ENCODE assay signal across 30 mouse cellular contexts in the genomic region with DNA sequence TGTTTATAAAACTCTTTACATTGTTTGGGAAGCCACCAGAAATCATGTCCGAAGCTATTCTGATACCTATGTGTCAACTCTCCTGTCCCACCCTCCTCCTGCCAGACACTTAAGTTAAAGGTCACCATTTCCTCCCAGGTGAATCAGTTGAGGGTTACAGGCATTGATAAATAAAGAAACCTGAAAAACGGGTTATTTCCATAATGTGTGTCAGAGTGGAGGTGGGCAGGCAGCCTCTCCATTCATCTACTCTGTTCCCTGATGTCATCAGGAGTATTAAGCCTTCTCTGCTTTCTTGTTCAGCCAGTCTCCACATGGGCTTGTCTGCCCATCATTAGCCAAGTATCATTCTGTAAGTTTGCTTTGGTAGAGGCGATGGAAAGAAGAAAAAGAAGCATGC. TPM values are rescaled to one million over a fixed set of nuclear protein-coding genes. Genes with fewer than 3 reads are reported as not detected.
DNase-seq lines count a peak whose midpoint lies in the region; ATAC-seq lines count a peak whose summit lies in the region.
"Had no signal": no experiment of that assay in that cellular context is flagged by ENCODE, and none has a peak within 500 bp of the region (broad histone marks: within the 10 kb centered on the region; RNA-seq: fewer than 3 reads in every experiment).

No protein-coding gene starts in this region.

- H3K4me3 ChIP-seq in intestine, embryonic 15.5 days (replicated peaks), result no peak overlapping the region
- no peak overlapping the region for H3K4me3 ChIP-seq in stomach, embryonic 15.5 days (replicated peaks)
- no peak overlapping the region for H3K4me3 ChIP-seq in forebrain, embryonic 10.5 days
- H3K4me3 ChIP-seq: embryonic facial prominence, embryonic 12.5 days; erythroblast, embryonic 14.5 days; forebrain, embryonic 13.5 days; heart, adult 2 months; heart, embryonic 10.5 days; heart, embryonic 13.5 days had no signal

- ATAC-seq in intestine, embryonic 15.5 days, result peak; percentile 94
- peak; percentile 43; the same call in 1 of the 2 replicates for ATAC-seq in stomach, embryonic 15.5 days (ENCODE audit: insufficient read depth, low FRiP score, low read depth)
- ATAC-seq in megakaryocyte progenitor cell, adult 5-6 weeks (replicated peaks; ENCODE audit: poor library complexity), result no peak
- ATAC-seq: activated CD4-positive, CD25-positive, alpha-beta regulatory T cell, adult 4 months; forebrain, embryonic 13.5 days; forebrain, embryonic 16.5 days; hindbrain, postnatal 0 days; inflammation-experienced regulatory T-cells, adult 6 months; Patski had no signal

- WGBS in intestine, embryonic 15.5 days, result 53% methylated on average over 3 of the region's 3 CpGs
- 60% methylated on average over 3 of the region's 3 CpGs for WGBS in stomach, embryonic 15.5 days
- WGBS in forebrain, embryonic 10.5 days, result 84% methylated on average over 3 of the region's 3 CpGs

- H3K27me3 ChIP-seq in intestine, embryonic 15.5 days (replicated peaks), result no peaks in the 10 kb centered on the region
- no peaks in the 10 kb centered on the region for H3K27me3 ChIP-seq in stomach, embryonic 15.5 days (replicated peaks)
- no peaks in the 10 kb centered on the region for H3K27me3 ChIP-seq in forebrain, embryonic 10.5 days (ENCODE audit: poor library complexity, severe bottlenecking)
- H3K27me3 ChIP-seq: CH12.LX; embryonic facial prominence, embryonic 12.5 days; forebrain, embryonic 13.5 days; heart, embryonic 13.5 days; Patski had no signal

- H3K36me3 ChIP-seq in intestine, embryonic 15.5 days, result no peaks in the 10 kb centered on the region
- H3K36me3 ChIP-seq in stomach, embryonic 15.5 days, result no peaks in the 10 kb centered on the region
- no peaks in the 10 kb centered on the region for H3K36me3 ChIP-seq in forebrain, embryonic 10.5 days (replicated peaks)
- H3K36me3 ChIP-seq: embryonic facial prominence, embryonic 12.5 days; G1E; heart, embryonic 10.5 days; heart, embryonic 13.5 days had no signal

- no peaks in the 10 kb centered on the region for H3K9me3 ChIP-seq in intestine, embryonic 15.5 days
- H3K9me3 ChIP-seq in stomach, embryonic 15.5 days, result no peaks in the 10 kb centered on the region
- no peaks in the 10 kb centered on the region for H3K9me3 ChIP-seq in forebrain, embryonic 10.5 days
- H3K9me3 ChIP-seq: embryonic facial prominence, embryonic 12.5 days; G1E; heart, embryonic 10.5 days had no signal

- H3K4me1 ChIP-seq in intestine, embryonic 15.5 days (replicated peaks), result no peaks in the 10 kb centered on the region
- no peaks in the 10 kb centered on the region for H3K4me1 ChIP-seq in stomach, embryonic 15.5 days
- no peaks in the 10 kb centered on the region for H3K4me1 ChIP-seq in forebrain, embryonic 10.5 days
- H3K4me1 ChIP-seq: embryonic facial prominence, embryonic 12.5 days; forebrain, embryonic 13.5 days; heart, embryonic 13.5 days had no signal

- DNase-seq in R1 (ENCODE audit: low read depth, low spot score), result peak; percentile 10
- DNase-seq in forebrain, embryonic 10.5 days (ENCODE audit: extremely low spot score, low spot score), result no peak
- DNase-seq in T-cell, adult 2 months (ENCODE audit: low spot score), result no peak
- DNase-seq: adrenal gland, postnatal 10 days; adrenal gland, postnatal 36 days; B cell, adult 2 months; cerebellum, adult 18-20 months; cerebellum, adult 9-10 months; cerebellum, postnatal 14 days; gastrocnemius, postnatal 10 days; gastrocnemius, postnatal 36 days; heart, adult 2 months; heart, postnatal 14 days; heart, postnatal 4 days had no signal

- H3K9ac ChIP-seq in intestine, embryonic 15.5 days, result no peak overlapping the region
- H3K9ac ChIP-seq in stomach, embryonic 15.5 days, result no peak overlapping the region
- H3K9ac ChIP-seq: embryonic facial prominence, embryonic 12.5 days; forebrain, embryonic 13.5 days; heart, embryonic 13.5 days; hindbrain, embryonic 14.5 days had no signal

- no peak overlapping the region for H3K27ac ChIP-seq in intestine, embryonic 15.5 days
- peak overlapping the region; percentile 32; the same call in 1 of the 2 replicates for H3K27ac ChIP-seq in stomach, embryonic 15.5 days
- no peak overlapping the region for H3K27ac ChIP-seq in forebrain, embryonic 10.5 days
- H3K27ac ChIP-seq: embryonic facial prominence, embryonic 12.5 days; forebrain, embryonic 13.5 days; heart, adult 2 months; heart, embryonic 10.5 days; heart, embryonic 13.5 days; hindbrain, embryonic 14.5 days; hindbrain, postnatal 0 days had no signal

- H3K4me2 ChIP-seq in intestine, embryonic 15.5 days (replicated peaks), result no peak overlapping the region
- no peak overlapping the region for H3K4me2 ChIP-seq in stomach, embryonic 15.5 days
- H3K4me2 ChIP-seq: embryonic facial prominence, embryonic 12.5 days; forebrain, embryonic 13.5 days; heart, embryonic 13.5 days; hindbrain, embryonic 14.5 days had no signal

RNA-seq across cellular contexts. Expression of a gene that starts 14.1 kb away (rescaled TPM):
- polyA plus RNA-seq in intestine, embryonic 15.5 days (2015; fragmentation: Nextera tagmentation; extraction: Ambion mirVana), result 20.2 and 20.3 TPM in 2 replicates
- 21.9 and 22.4 TPM in 2 replicates for polyA plus RNA-seq in stomach, embryonic 15.5 days (2015; fragmentation: Nextera tagmentation; extraction: Ambion mirVana)
- 23.5 and 23.9 TPM in 2 replicates for polyA plus RNA-seq in forebrain, embryonic 10.5 days (2016; fragmentation: Nextera tagmentation; extraction: Ambion mirVana)
- 55.1 and 62.4 TPM in 2 replicates for total RNA-seq in megakaryocyte progenitor cell, adult 5-6 weeks (2015)
- 77.3 and 85.7 TPM in 2 replicates for total RNA-seq in megakaryocyte progenitor cell, adult 5-6 weeks (2017)
